Mouse (Mus musculus) heart, embryonic 14.5 days (tissue): Measurements from ENCODE around the gene Upk1b. TPM values are rescaled to one million over a fixed set of nuclear protein-coding genes. Genes with fewer than 3 reads are reported as not detected.
A peak's percentile ranks its signal among the peaks of the same experiment; 100 is the strongest.

Source experiments
- ATAC-seq: fragments of 200-750 bp; cut with Nextera tagmentation; 2 replicates; pipeline ENCODE4 v1.8.0; 2017; ENCODE audit warnings: low read depth, moderate TSS enrichment; ENCODE audit not compliant: insufficient number of reproducible peaks, insufficient read depth, low FRiP score
- H3K27ac ChIP-seq, 2 experiments: fragments of 200-500 bp in 1 of 2; fragments of 300-500 bp in 1 of 2; sonication (generic) in 1 of 2; replicated peaks in 1 of 2; 2 replicates each; pipeline ENCODE4 v1.5.1; 2012 to 2014; ENCODE audit warnings: low read depth in 2 of 2, low read length in 2 of 2, control low read depth in 1 of 2, mild to moderate bottlenecking in 1 of 2, mixed read lengths in 1 of 2; ENCODE audit not compliant: control insufficient read depth in 1 of 2, insufficient read depth in 1 of 2
- H3K27me3 ChIP-seq: fragments of 300-500 bp; sonication (generic); 2 replicates; pipeline ENCODE4 v1.6.1; 2014; ENCODE audit warnings: mild to moderate bottlenecking, low read length, control low read depth; ENCODE audit not compliant: control insufficient read depth, insufficient read depth
- H3K36me3 ChIP-seq: fragments of 300-500 bp; sonication (generic); 2 replicates; pipeline ENCODE4 v1.6.1; 2014; ENCODE audit warnings: mild to moderate bottlenecking, control low read depth, low read length, mixed read lengths; ENCODE audit not compliant: control insufficient read depth, insufficient read depth
- H3K4me1 ChIP-seq, 2 experiments: fragments of 200-500 bp in 1 of 2; fragments of 300-500 bp in 1 of 2; sonication (generic) in 1 of 2; 2 replicates each; pipeline ENCODE4 v1.6.1; 2012 to 2014; ENCODE audit warnings: low read length in 2 of 2, control low read depth in 1 of 2, mixed read lengths in 1 of 2; ENCODE audit not compliant: control insufficient read depth in 2 of 2, insufficient read depth in 2 of 2
- H3K4me2 ChIP-seq: fragments of 300-500 bp; sonication (generic); 2 replicates; pipeline ENCODE4 v1.6.1; 2014; ENCODE audit warnings: mild to moderate bottlenecking, low read length
- H3K4me3 ChIP-seq, 2 experiments: fragments of 200-500 bp in 1 of 2; fragments of 300-500 bp in 1 of 2; sonication (generic) in 1 of 2; 2 replicates each; pipeline ENCODE4 v1.5.1; 2012 to 2014; ENCODE audit warnings: low read length in 2 of 2, mild to moderate bottlenecking in 2 of 2, control low read depth in 1 of 2, low read depth in 1 of 2, moderate library complexity in 1 of 2; ENCODE audit not compliant: control insufficient read depth in 1 of 2, insufficient read depth in 1 of 2
- H3K9ac ChIP-seq: fragments of 300-500 bp; sonication (generic); 2 replicates; pipeline ENCODE4 v1.6.1; 2014; ENCODE audit warnings: mild to moderate bottlenecking, low read length
- H3K9me3 ChIP-seq: fragments of 300-500 bp; sonication (generic); 2 replicates; pipeline ENCODE4 v1.6.1; 2016; ENCODE audit warnings: low read length, control low read depth; ENCODE audit not compliant: control insufficient read depth
- WGBS: fragments of 180-500 bp; shearing (Covaris S2); extraction: QIAGEN DNeasy Blood & Tissue Kit; methylation state at CpG from one replicate; pipeline ENCODE4 v1.1.7; 2014; 5-methylcytosine and 5-hydroxymethylcytosine counted together
- polyA plus RNA-seq: library from polyadenylated mRNA; unstranded; fragments of >200 nt; fragmentation: Nextera tagmentation; extraction: Ambion mirVana; gene quantifications from 2 replicates; pipeline ENCODE4 v1.2.1, GENCODE M21; 2014

Gene Upk1b
- polyA plus RNA-seq, 1 experiment from 2014 or later: 19.4 TPM

GRCm38 (mm10) chr16:38761972-38762371 is 38.2 kb downstream of the Upk1b start:
- Histone ChIP-seq H3K4me2 (no peak overlapping the region), H3K27me3 (no peaks in the 10 kb centered on the region), H3K9ac (no peak overlapping the region), H3K4me3 (no peak overlapping the region), H3K4me1 (peaks cover 0 to 8% of the 10 kb centered on the region in 2 experiments; a peak in 2 of 4 replicates), H3K9me3 (no peaks in the 10 kb centered on the region), H3K27ac (no peak overlapping the region), H3K36me3 (peaks cover 42% of the 10 kb centered on the region)
- 59% methylated on average over 5 of the region's 5 CpGs for WGBS
- no peak for ATAC-seq

- peaks cover 36% of the 10 kb centered on the region for H3K36me3 ChIP-seq
- H3K9me3 ChIP-seq: no peaks in the 10 kb centered on the region
- WGBS: 89% methylated on average over 6 of the region's 6 CpGs
- H3K4me2 ChIP-seq: no peak overlapping the region
- no peak for ATAC-seq
- no peak overlapping the region for H3K4me3 ChIP-seq
- no peak overlapping the region for H3K9ac ChIP-seq
- H3K27me3 ChIP-seq: no peaks in the 10 kb centered on the region
- H3K4me1 ChIP-seq: peaks cover 0 to 10% of the 10 kb centered on the region in 2 experiments; a peak in 2 of 4 replicates
- H3K27ac ChIP-seq: no peak overlapping the region
Measured at GRCm38 (mm10) chr16:38760834-38761375, 39.2 kb downstream of the Upk1b start.

- ATAC-seq: no peak
- H3K36me3 ChIP-seq: peaks cover 32% of the 10 kb centered on the region
- H3K9ac ChIP-seq: no peak overlapping the region
- H3K27me3 ChIP-seq: no peaks in the 10 kb centered on the region
- H3K4me1 ChIP-seq: peaks cover 0 to 12% of the 10 kb centered on the region in 2 experiments; a peak in 3 of 4 replicates
- H3K4me2 ChIP-seq: no peak overlapping the region
- no peak overlapping the region for H3K4me3 ChIP-seq
- WGBS: 88% methylated on average over 5 of the region's 5 CpGs
- H3K9me3 ChIP-seq: no peaks in the 10 kb centered on the region
- H3K27ac ChIP-seq: no peak overlapping the region
Measured at GRCm38 (mm10) chr16:38760239-38760638, 39.9 kb downstream of the Upk1b start.

GRCm38 (mm10) chr16:38758104-38758861 is 41.8 kb downstream of the Upk1b start:
- Histone ChIP-seq H3K27ac (peak overlapping the region in 1 of 2 experiments; percentile 10; a peak in 1 of 4 replicates), H3K9ac (no peak overlapping the region), H3K36me3 (peaks cover 37% of the 10 kb centered on the region), H3K4me3 (no peak overlapping the region), H3K4me1 (peaks cover 5 to 8% of the 10 kb centered on the region in 2 experiments; a peak in 3 of 4 replicates), H3K9me3 (no peaks in the 10 kb centered on the region), H3K4me2 (no peak overlapping the region), H3K27me3 (no peaks in the 10 kb centered on the region)
- no peak for ATAC-seq
- WGBS: 77% methylated on average over 12 of the region's 12 CpGs

GRCm38 (mm10) chr16:38757626-38758025 is 42.5 kb downstream of the Upk1b start:
- H3K4me2 ChIP-seq: no peak overlapping the region
- H3K36me3 ChIP-seq: peaks cover 37% of the 10 kb centered on the region
- ATAC-seq: no peak
- 94% methylated on average over 19 of the region's 19 CpGs for WGBS
- no peaks in the 10 kb centered on the region for H3K9me3 ChIP-seq
- peak overlapping the region in 1 of 2 experiments; percentile 10; a peak in 1 of 4 replicates for H3K27ac ChIP-seq
- peaks cover 9 to 11% of the 10 kb centered on the region in 2 experiments for H3K4me1 ChIP-seq
- H3K4me3 ChIP-seq: no peak overlapping the region
- no peak overlapping the region for H3K9ac ChIP-seq
- H3K27me3 ChIP-seq: no peaks in the 10 kb centered on the region

- peaks cover 37% of the 10 kb centered on the region for H3K36me3 ChIP-seq
- WGBS: 59% methylated on average over 4 of the region's 4 CpGs
Measured at GRCm38 (mm10) chr16:38756572-38756971, 43.6 kb downstream of the Upk1b start.

GRCm38 (mm10) chr16:38756177-38756503 is 44.0 kb downstream of the Upk1b start:
- H3K27me3 ChIP-seq: no peaks in the 10 kb centered on the region
- WGBS: 31% methylated on average over 5 of the region's 5 CpGs
- peaks cover 37% of the 10 kb centered on the region for H3K36me3 ChIP-seq
- peak overlapping the region in 1 of 2 experiments; percentile 58; a peak in 2 of 4 replicates for H3K27ac ChIP-seq
- ATAC-seq: no peak
- H3K4me1 ChIP-seq: peaks cover 9 to 14% of the 10 kb centered on the region in 2 experiments
- H3K9me3 ChIP-seq: no peaks in the 10 kb centered on the region
- H3K9ac ChIP-seq: no peak overlapping the region
- H3K4me3 ChIP-seq: no peak overlapping the region
- no peak overlapping the region for H3K4me2 ChIP-seq

More at GRCm38 (mm10) chr16:38756572-38756971, 43.6 kb downstream of the Upk1b start:
- Histone ChIP-seq H3K4me1 (peaks cover 9 to 14% of the 10 kb centered on the region in 2 experiments), H3K4me2 (no peak overlapping the region), H3K9ac (no peak overlapping the region), H3K4me3 (no peak overlapping the region), H3K27ac (peak overlapping the region; percentile 70 to 72), H3K27me3 (no peaks in the 10 kb centered on the region), H3K9me3 (no peaks in the 10 kb centered on the region)
- ATAC-seq: no peak
